Comparison of ENCODE assay signal across 32 mouse cellular contexts in the genomic region with DNA sequence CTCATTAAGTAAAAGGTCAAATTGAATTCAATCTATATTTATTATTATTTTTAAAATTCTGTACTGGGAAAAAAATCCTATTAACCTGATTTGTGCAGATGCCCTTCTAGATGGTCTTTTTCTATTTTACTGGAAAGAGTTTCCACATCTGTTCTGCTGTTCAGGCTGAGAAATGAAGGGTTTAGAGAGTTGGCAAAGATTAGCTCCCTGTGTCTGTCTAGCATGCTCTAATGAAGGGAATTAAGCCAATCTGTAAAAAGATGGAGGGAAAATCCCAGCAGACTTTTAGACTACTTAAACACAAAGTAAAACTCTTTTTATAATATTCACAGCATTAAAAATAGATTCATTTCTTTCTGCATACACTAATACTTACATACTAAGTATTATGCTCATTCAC. TPM values are rescaled to one million over a fixed set of nuclear protein-coding genes. Genes with fewer than 3 reads are reported as not detected.
"Had no signal": no experiment of that assay in that cellular context is flagged by ENCODE, and none has a peak within 500 bp of the region (broad histone marks: within the 10 kb centered on the region; RNA-seq: fewer than 3 reads in every experiment).

No protein-coding gene starts in this region.

- ATAC-seq: inflammation-experienced regulatory T-cells, adult 6 months; intestine, embryonic 15.5 days; intestine, postnatal 0 days; liver, embryonic 12.5 days had no signal

- H3K36me3 ChIP-seq: heart, embryonic 10.5 days; heart, embryonic 12.5 days; hindbrain, embryonic 15.5 days; intestine, embryonic 15.5 days; limb, embryonic 10.5 days; limb, embryonic 12.5 days; liver, embryonic 12.5 days had no signal

- H3K4me3 ChIP-seq: gastrocnemius, adult 2 months; heart, embryonic 10.5 days; heart, embryonic 12.5 days; hindbrain, embryonic 15.5 days; intestine, embryonic 15.5 days; layer of hippocampus, adult 2 months; left cerebral cortex, adult 2 months; limb, embryonic 10.5 days; limb, embryonic 12.5 days; liver, embryonic 12.5 days had no signal

- H3K9ac ChIP-seq: heart, embryonic 12.5 days; hindbrain, embryonic 15.5 days; intestine, embryonic 15.5 days; limb, embryonic 12.5 days; liver, embryonic 12.5 days; liver, embryonic 14.5 days had no signal

- DNase-seq: gastrocnemius, adult 2 months; gastrocnemius, postnatal 10 days; gastrocnemius, postnatal 25 days; heart, adult 18-20 months; heart, postnatal 10 days; heart, postnatal 4 days; kidney, adult 18-20 months; kidney, adult 8-10 months; kidney, postnatal 10 days; kidney, postnatal 25 days; kidney, postnatal 4 days had no signal

- H3K9me3 ChIP-seq: heart, embryonic 10.5 days; heart, embryonic 12.5 days; hindbrain, embryonic 15.5 days; intestine, embryonic 15.5 days; limb, embryonic 10.5 days; limb, embryonic 12.5 days; liver, embryonic 12.5 days had no signal

- H3K27me3 ChIP-seq: heart, embryonic 12.5 days; hindbrain, embryonic 15.5 days; intestine, embryonic 15.5 days; limb, embryonic 12.5 days; liver, embryonic 12.5 days had no signal

- H3K27ac ChIP-seq: gastrocnemius, adult 2 months; heart, embryonic 10.5 days; hindbrain, embryonic 15.5 days; intestine, embryonic 15.5 days; layer of hippocampus, adult 2 months; left cerebral cortex, adult 2 months; limb, embryonic 10.5 days; limb, embryonic 12.5 days; liver, embryonic 12.5 days; liver, embryonic 14.5 days had no signal

- H3K4me2 ChIP-seq: heart, embryonic 12.5 days; hindbrain, embryonic 15.5 days; intestine, embryonic 15.5 days; limb, embryonic 12.5 days; liver, embryonic 12.5 days had no signal

- H3K4me1 ChIP-seq: heart, embryonic 10.5 days; heart, embryonic 12.5 days; hindbrain, embryonic 15.5 days; intestine, embryonic 15.5 days; limb, embryonic 10.5 days; limb, embryonic 12.5 days; liver, embryonic 12.5 days had no signal

RNA-seq across cellular contexts. Expression of gene Klhl1, which starts 47.6 kb away (rescaled TPM):
- total RNA-seq: gastrocnemius, adult 2 months; gastrocnemius, postnatal 10 days; gastrocnemius, postnatal 25 days; gastrocnemius, postnatal 4 days; granulocyte monocyte progenitor cell, adult 5-6 weeks; heart, adult 18-20 months; heart, adult 8-10 months; heart, postnatal 10 days; heart, postnatal 25 days; heart, postnatal 4 days; liver, adult 2 months had no signal
- polyA plus RNA-seq: heart, embryonic 10.5 days; heart, embryonic 12.5 days; heart, embryonic 14.5 days; heart, embryonic 16.5 days; inflammation-experienced regulatory T-cells, adult 6 months; kidney, embryonic 14.5 days; kidney, embryonic 16.5 days; limb, embryonic 10.5 days; liver, adult 2 months; liver, embryonic 12.5 days; liver, embryonic 14.5 days had no signal
